Mouse (Mus musculus) stomach, embryonic 15.5 days (tissue): Measurements from ENCODE around the gene Ppp1r3e. TPM values are rescaled to one million over a fixed set of nuclear protein-coding genes. Genes with fewer than 3 reads are reported as not detected.

Experiments used
- ATAC-seq: fragments of 200-750 bp; cut with Nextera tagmentation; 2 replicates; pipeline ENCODE4 v1.8.0; 2017; ENCODE audit warnings: low read depth, moderate number of reproducible peaks, moderate TSS enrichment; ENCODE audit not compliant: insufficient read depth, low FRiP score
- H3K27ac ChIP-seq: fragments of 300-500 bp; sonication (generic); 2 replicates; pipeline ENCODE4 v1.5.1; 2015; ENCODE audit warnings: mild to moderate bottlenecking, inconsistent platforms
- H3K27me3 ChIP-seq: fragments of 300-500 bp; sonication (generic); replicated peaks from 2 replicates; pipeline ENCODE4 v1.6.1; 2015; ENCODE audit warnings: inconsistent platforms
- H3K36me3 ChIP-seq: fragments of 300-500 bp; sonication (generic); 2 replicates; pipeline ENCODE4 v1.6.1; 2015; ENCODE audit warnings: inconsistent platforms
- H3K4me1 ChIP-seq: fragments of 300-500 bp; sonication (generic); 2 replicates; pipeline ENCODE4 v1.6.1; 2015; ENCODE audit warnings: inconsistent platforms
- H3K4me2 ChIP-seq: fragments of 300-500 bp; sonication (generic); 2 replicates; pipeline ENCODE4 v1.6.1; 2015; ENCODE audit warnings: mild to moderate bottlenecking, inconsistent platforms
- H3K4me3 ChIP-seq: fragments of 300-500 bp; sonication (generic); replicated peaks from 2 replicates; pipeline ENCODE4 v1.5.1; 2015; ENCODE audit warnings: inconsistent platforms
- H3K9ac ChIP-seq: fragments of 300-500 bp; sonication (generic); 2 replicates; pipeline ENCODE4 v1.6.1; 2015; ENCODE audit warnings: inconsistent platforms
- H3K9me3 ChIP-seq: fragments of 300-500 bp; sonication (generic); 2 replicates; pipeline ENCODE4 v1.6.1; 2016; ENCODE audit warnings: inconsistent platforms
- WGBS: fragments of 180-500 bp; shearing (Covaris S2); methylation state at CpG from one replicate; pipeline ENCODE4 v1.1.7; 2015; 5-methylcytosine and 5-hydroxymethylcytosine counted together
- polyA plus RNA-seq: library from polyadenylated mRNA; unstranded; fragments of >200 nt; fragmentation: Nextera tagmentation; extraction: Ambion mirVana; gene quantifications from 2 replicates; pipeline ENCODE4 v1.2.1, GENCODE M21; 2015

Gene Ppp1r3e
- 2.4 and 2.7 TPM in 2 replicates for polyA plus RNA-seq

- WGBS = under 1% methylated on average over 60 of the region's 61 CpGs
- Histone ChIP-seq H3K27me3 (no peaks in the 10 kb centered on the region), H3K4me1 (no peaks in the 10 kb centered on the region), H3K4me3 (peak within 1 kb of the TSS; percentile 83), H3K4me2 (peak within 1 kb of the TSS; percentile 89), H3K27ac (peak within 1 kb of the TSS; percentile 85), H3K36me3 (no peaks in the 10 kb centered on the region), H3K9ac (peak within 1 kb of the TSS; percentile 71), H3K9me3 (no peaks in the 10 kb centered on the region)
- peak; percentile 80 for ATAC-seq
Measured at GRCm38 (mm10) chr14:54877048-54877715, at the start of gene Ppp1r3e. Gene Ppp1r3e (minus strand): TSS chr14:54877550.

GRCm38 (mm10) chr14:54926401-54927158, 49.2 kb upstream of the Ppp1r3e start:
- peaks cover 27% of the 10 kb centered on the region; the same call in 1 of the 2 replicates for H3K4me1 ChIP-seq

GRCm38 (mm10) chr14:54925349-54926342, 48.3 kb upstream of the Ppp1r3e start, which contains the start of gene Efs:
Gene Efs (minus strand): TSS chr14:54926126.
- WGBS = 3% methylated on average over 53 of the region's 57 CpGs

More at GRCm38 (mm10) chr14:54926401-54927158, 49.2 kb upstream of the Ppp1r3e start:
- Histone ChIP-seq H3K4me3 (peak overlapping the region; percentile 56), H3K9ac (peak overlapping the region; percentile 60), H3K4me2 (peak overlapping the region; percentile 89), H3K9me3 (no peaks in the 10 kb centered on the region), H3K27ac (peak overlapping the region; percentile 99), H3K27me3 (no peaks in the 10 kb centered on the region), H3K36me3 (no peaks in the 10 kb centered on the region)
- peak; percentile 82 for ATAC-seq
- under 1% methylated on average over 55 of the region's 58 CpGs for WGBS

GRCm38 (mm10) chr14:54924641-54925348, 47.4 kb upstream of the Ppp1r3e start:
- Histone ChIP-seq H3K4me1 (peaks cover 27% of the 10 kb centered on the region; the same call in 1 of the 2 replicates), H3K4me2 (peak overlapping the region; percentile 89), H3K4me3 (peak overlapping the region; percentile 56), H3K9me3 (no peaks in the 10 kb centered on the region), H3K9ac (peak overlapping the region; percentile 60; the same call in 1 of the 2 replicates), H3K27me3 (no peaks in the 10 kb centered on the region), H3K27ac (peak overlapping the region; percentile 99), H3K36me3 (0 out of 2 replicates have a peak, but pooled peaks cover 15% of the 10 kb centered on the region)
- ATAC-seq = peak; percentile 51
- WGBS = 12% methylated on average over 7 of the region's 7 CpGs

More at GRCm38 (mm10) chr14:54925349-54926342, 48.3 kb upstream of the Ppp1r3e start, which contains the start of gene Efs:
- H3K27me3 ChIP-seq = no peaks in the 10 kb centered on the region
- peaks cover 27% of the 10 kb centered on the region; the same call in 1 of the 2 replicates for H3K4me1 ChIP-seq
- H3K4me3 ChIP-seq = peak within 1 kb of the TSS; percentile 56
- 0 out of 2 replicates have a peak, but pooled peaks cover 7% of the 10 kb centered on the region for H3K36me3 ChIP-seq
- ATAC-seq = peak; percentile 51
- no peaks in the 10 kb centered on the region for H3K9me3 ChIP-seq
- peak within 1 kb of the TSS; percentile 99 for H3K27ac ChIP-seq
- H3K9ac ChIP-seq = peak within 1 kb of the TSS; percentile 60
- peak within 1 kb of the TSS; percentile 89 for H3K4me2 ChIP-seq

GRCm38 (mm10) chr14:54920076-54920685, 42.8 kb upstream of the Ppp1r3e start:
- Histone ChIP-seq H3K4me3 (no peak overlapping the region), H3K27me3 (no peaks in the 10 kb centered on the region), H3K9ac (no peak overlapping the region), H3K4me1 (0 out of 2 replicates have a peak, but pooled peaks cover 6% of the 10 kb centered on the region), H3K4me2 (no peak overlapping the region), H3K27ac (no peak overlapping the region), H3K36me3 (peaks cover 33% of the 10 kb centered on the region), H3K9me3 (no peaks in the 10 kb centered on the region)
- WGBS = 89% methylated on average over 16 of the region's 16 CpGs
- no peak for ATAC-seq

- peak overlapping the region; percentile 82; the same call in 1 of the 2 replicates for H3K27ac ChIP-seq
- H3K9ac ChIP-seq = peak overlapping the region; percentile 83; the same call in 1 of the 2 replicates
- H3K4me3 ChIP-seq = peak overlapping the region; percentile 93
- ATAC-seq = no peak
- H3K9me3 ChIP-seq = no peaks in the 10 kb centered on the region
- peaks cover 26% of the 10 kb centered on the region for H3K36me3 ChIP-seq
- H3K27me3 ChIP-seq = no peaks in the 10 kb centered on the region
- peaks cover 3% of the 10 kb centered on the region; the same call in 1 of the 2 replicates for H3K4me1 ChIP-seq
- 11% methylated on average over 10 of the region's 10 CpGs for WGBS
- peak overlapping the region; percentile 94 for H3K4me2 ChIP-seq
Measured at GRCm38 (mm10) chr14:54913343-54913742, 36.0 kb upstream of the Ppp1r3e start.

GRCm38 (mm10) chr14:54912886-54913285, 35.5 kb upstream of the Ppp1r3e start, which contains the start of gene Slc22a17:
Gene Slc22a17 (minus strand): TSS chr14:54913132.
- peaks cover 28% of the 10 kb centered on the region for H3K36me3 ChIP-seq
- under 1% methylated on average over 27 of the region's 28 CpGs for WGBS
- no peaks in the 10 kb centered on the region for H3K9me3 ChIP-seq
- peak; percentile 82 for ATAC-seq
- peak within 1 kb of the TSS; percentile 94 for H3K4me2 ChIP-seq
- H3K4me1 ChIP-seq = peaks cover 3% of the 10 kb centered on the region; the same call in 1 of the 2 replicates
- H3K27ac ChIP-seq = peak within 1 kb of the TSS; percentile 82
- H3K27me3 ChIP-seq = no peaks in the 10 kb centered on the region
- H3K4me3 ChIP-seq = peak within 1 kb of the TSS; percentile 93
- peak within 1 kb of the TSS; percentile 83 for H3K9ac ChIP-seq

GRCm38 (mm10) chr14:54912109-54912850, 34.9 kb upstream of the Ppp1r3e start:
- peak; percentile 38; the same call in 1 of the 2 replicates for ATAC-seq
- 3% methylated on average over 53 of the region's 69 CpGs for WGBS
- peak overlapping the region; percentile 82 for H3K27ac ChIP-seq

GRCm38 (mm10) chr14:54908682-54909081, 31.3 kb upstream of the Ppp1r3e start:
- Histone ChIP-seq H3K9ac (no peak overlapping the region), H3K9me3 (no peaks in the 10 kb centered on the region), H3K36me3 (peaks cover 27% of the 10 kb centered on the region; the same call in 1 of the 2 replicates), H3K27me3 (no peaks in the 10 kb centered on the region), H3K4me3 (no peak overlapping the region), H3K4me2 (no peak overlapping the region), H3K27ac (no peak overlapping the region), H3K4me1 (peaks cover 3% of the 10 kb centered on the region; the same call in 1 of the 2 replicates)
- no peak for ATAC-seq
- WGBS = 74% methylated on average over 7 of the region's 7 CpGs

More at GRCm38 (mm10) chr14:54912109-54912850, 34.9 kb upstream of the Ppp1r3e start:
- Histone ChIP-seq H3K9ac (peak overlapping the region; percentile 83), H3K9me3 (no peaks in the 10 kb centered on the region), H3K36me3 (peaks cover 30% of the 10 kb centered on the region), H3K27me3 (no peaks in the 10 kb centered on the region), H3K4me2 (peak overlapping the region; percentile 94), H3K4me1 (peaks cover 3% of the 10 kb centered on the region; the same call in 1 of the 2 replicates), H3K4me3 (peak overlapping the region; percentile 93)
